Mouse (Mus musculus): ENCODE results near the gene Gm44511. TPM values are rescaled to one million over a fixed set of nuclear protein-coding genes. Genes with fewer than 3 reads are reported as not detected.
A peak's percentile ranks its signal among the peaks of the same experiment; 100 is the strongest.
"Not testable (repeated sequence)": the region's sequence is repeated elsewhere in the genome, so short reads cannot be mapped to it uniquely, and the experiment has no call there.

The Gm44511 gene
- polyA plus RNA-seq, 1 experiment from 2014 or later, result not detected

DNA sequence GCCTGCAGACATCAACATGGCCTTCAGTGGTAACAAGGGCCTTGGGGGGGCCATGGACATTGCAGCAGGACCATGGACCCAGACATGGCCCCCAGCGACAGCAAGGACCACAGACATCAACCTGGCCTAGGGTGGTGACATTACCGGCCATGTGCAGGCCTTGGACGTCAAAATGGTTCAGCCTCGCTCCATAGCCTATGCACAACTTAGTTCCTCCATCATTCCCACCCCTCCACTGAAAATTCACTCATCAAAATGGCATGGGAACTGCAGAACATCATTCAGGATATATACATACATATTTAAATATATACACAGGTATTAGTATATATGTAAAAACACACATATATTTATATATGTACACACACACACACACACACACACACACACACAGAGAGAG, 21.3 kb upstream of the Gm44511 start:
- H3K9ac ChIP-seq, result no peak overlapping the region
- H3K9me3 ChIP-seq, result no peaks in the 10 kb centered on the region
- H3K27ac ChIP-seq, result no peak overlapping the region
- H3K27me3 ChIP-seq, result no peaks in the 10 kb centered on the region
- 91% methylated on average over 4 of the region's 4 CpGs for WGBS
- no peak overlapping the region for H3K4me2 ChIP-seq
- no peak for ATAC-seq (ENCODE audit: insufficient number of reproducible peaks, insufficient read depth, low FRiP score, low TSS enrichment, low read depth)
- no peaks in the 10 kb centered on the region for H3K36me3 ChIP-seq
- no peak overlapping the region for H3K4me3 ChIP-seq
- H3K4me1 ChIP-seq, result peaks cover 3% of the 10 kb centered on the region; the same call in 1 of the 2 replicates

DNA sequence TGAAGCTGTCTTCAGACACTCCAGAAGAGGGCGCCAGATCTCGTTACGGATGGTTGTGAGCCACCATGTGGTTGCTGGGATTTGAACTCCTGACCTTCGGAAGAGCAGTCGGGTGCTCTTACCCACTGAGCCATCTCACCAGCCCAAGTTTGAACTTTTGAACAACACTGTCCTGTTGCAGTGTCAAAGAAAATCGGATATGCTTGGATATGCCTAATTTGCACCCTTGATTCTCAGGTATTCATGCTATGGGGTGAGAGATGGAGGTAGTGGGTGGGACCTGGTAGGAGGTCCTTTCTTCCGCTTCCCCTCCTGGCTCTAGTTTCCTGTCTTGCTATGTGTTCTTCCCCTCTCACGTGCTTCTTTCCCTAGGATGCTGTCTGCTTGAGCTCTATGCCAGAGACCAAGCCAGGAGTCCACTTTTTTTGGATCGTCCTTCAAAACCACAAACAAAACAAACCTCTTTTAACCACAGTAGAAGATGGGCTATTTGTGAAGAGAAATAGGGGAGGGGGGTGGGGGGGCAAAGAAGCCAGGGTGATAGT, 20.0 kb upstream of the Gm44511 start:
- ATAC-seq (ENCODE audit: insufficient number of reproducible peaks, insufficient read depth, low FRiP score, low TSS enrichment, low read depth), result no peak
- WGBS, result 49% methylated on average over 9 of the region's 9 CpGs

DNA sequence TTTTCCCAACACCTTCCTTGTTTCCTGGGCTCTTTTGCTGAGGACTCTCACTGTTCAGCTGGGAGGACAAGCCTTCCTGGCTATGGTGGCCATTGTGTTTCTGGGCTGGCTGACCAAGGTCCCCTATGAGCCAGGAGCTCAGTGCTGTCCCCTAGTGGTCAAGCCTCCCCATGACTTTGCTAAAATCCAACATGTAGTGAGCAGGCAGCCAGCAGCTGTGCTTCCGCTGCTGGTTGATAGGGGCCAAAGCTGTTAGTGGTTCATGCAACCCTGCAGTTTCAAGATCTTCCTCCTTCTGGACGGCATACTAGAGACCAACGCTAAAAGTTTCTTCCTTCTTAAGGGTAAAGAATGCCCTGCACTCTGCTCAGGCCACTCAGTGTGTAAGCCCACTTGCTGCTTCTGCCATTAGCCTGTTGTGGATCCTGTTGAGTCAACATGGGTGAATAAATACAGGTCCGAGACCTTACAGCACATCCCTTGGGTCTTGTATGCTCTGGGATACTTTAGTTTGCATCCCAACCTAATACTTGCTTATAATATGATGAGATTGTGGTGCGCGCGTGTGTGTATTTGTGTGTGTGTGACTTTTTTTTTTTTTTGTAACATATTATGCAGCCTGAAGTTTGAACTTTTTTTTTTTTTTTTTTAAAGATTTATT, 19.3 kb upstream of the Gm44511 start:
- WGBS, result 31% methylated on average over 7 of the region's 7 CpGs
- Histone ChIP-seq H3K36me3 (no peaks in the 10 kb centered on the region), H3K27me3 (no peaks in the 10 kb centered on the region), H3K4me3 (no peak overlapping the region), H3K27ac (no peak overlapping the region), H3K4me2 (no peak overlapping the region), H3K9ac (no peak overlapping the region), H3K9me3 (no peaks in the 10 kb centered on the region), H3K4me1 (peaks cover 8% of the 10 kb centered on the region; the same call in 1 of the 2 replicates)
- ATAC-seq (ENCODE audit: insufficient number of reproducible peaks, insufficient read depth, low FRiP score, low TSS enrichment, low read depth), result no peak

More for the DNA sequence above, 20.0 kb upstream of the Gm44511 start:
- H3K9ac ChIP-seq, result no peak overlapping the region
- peaks cover 8% of the 10 kb centered on the region; the same call in 1 of the 2 replicates for H3K4me1 ChIP-seq
- H3K27me3 ChIP-seq, result no peaks in the 10 kb centered on the region
- no peak overlapping the region for H3K27ac ChIP-seq
- H3K4me3 ChIP-seq, result no peak overlapping the region
- no peak overlapping the region for H3K4me2 ChIP-seq
- H3K9me3 ChIP-seq, result no peaks in the 10 kb centered on the region
- H3K36me3 ChIP-seq, result no peaks in the 10 kb centered on the region

DNA sequence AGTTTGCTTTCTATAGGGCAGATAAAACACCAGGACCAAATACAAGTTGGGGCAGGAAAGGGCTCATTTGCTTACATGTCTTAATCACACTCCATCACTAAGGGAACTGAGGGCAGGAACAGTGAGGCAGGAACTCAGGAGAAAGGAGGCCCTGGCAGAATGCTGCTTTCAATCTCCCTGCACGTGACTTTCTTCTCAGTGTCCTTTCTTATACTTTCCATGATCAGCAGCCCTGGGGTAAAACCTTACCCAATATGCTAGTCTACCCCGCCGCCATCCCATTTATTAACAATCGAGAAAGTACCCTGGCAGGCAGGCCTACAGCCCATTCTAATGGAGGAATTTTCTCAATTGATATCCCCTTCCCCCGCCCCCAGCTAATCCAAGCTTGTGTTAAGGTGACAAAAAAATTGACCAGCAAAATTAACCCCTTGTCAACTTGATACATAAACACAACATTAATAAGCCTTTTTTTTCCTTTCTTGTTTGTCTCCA, 18.5 kb upstream of the Gm44511 start:
- Histone ChIP-seq H3K4me1 (peaks cover 10% of the 10 kb centered on the region; the same call in 1 of the 2 replicates), H3K4me2 (peak overlapping the region; percentile 69; the same call in 1 of the 2 replicates), H3K9ac (no peak overlapping the region), H3K36me3 (no peaks in the 10 kb centered on the region), H3K27me3 (no peaks in the 10 kb centered on the region), H3K27ac (no peak overlapping the region), H3K9me3 (no peaks in the 10 kb centered on the region), H3K4me3 (no peak overlapping the region)
- no peak for ATAC-seq (ENCODE audit: insufficient number of reproducible peaks, insufficient read depth, low FRiP score, low TSS enrichment, low read depth)
- WGBS, result 79% methylated on average over 5 of the region's 5 CpGs

DNA sequence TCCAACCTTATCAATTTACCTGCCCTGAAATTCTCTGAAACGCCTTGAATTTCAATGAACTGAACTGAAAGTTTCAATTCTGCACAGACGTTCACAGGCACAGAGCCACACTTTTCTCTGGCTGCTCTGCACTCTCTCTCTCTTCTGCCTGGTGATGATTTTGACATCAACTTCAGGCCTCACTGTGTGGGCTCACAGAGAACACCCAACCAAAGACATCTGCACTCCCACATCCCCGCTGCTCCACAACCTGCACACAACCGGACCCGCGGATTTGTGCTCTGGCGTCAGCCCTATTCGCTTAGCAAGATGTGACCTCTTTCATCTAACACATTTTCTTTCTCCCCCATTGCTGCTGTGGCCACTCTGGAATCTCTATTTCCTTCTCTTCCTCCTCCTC, 18.0 kb upstream of the Gm44511 start:
- Histone ChIP-seq H3K9me3 (no peaks in the 10 kb centered on the region), H3K27me3 (no peaks in the 10 kb centered on the region), H3K4me1 (peaks cover 12% of the 10 kb centered on the region; the same call in 1 of the 2 replicates), H3K9ac (peak overlapping the region; percentile 78), H3K4me2 (peak overlapping the region; percentile 69), H3K4me3 (peak overlapping the region; percentile 79), H3K36me3 (no peaks in the 10 kb centered on the region), H3K27ac (peak overlapping the region; percentile 96)
- WGBS, result 27% methylated on average over 8 of the region's 8 CpGs
- no peak for ATAC-seq (ENCODE audit: insufficient number of reproducible peaks, insufficient read depth, low FRiP score, low TSS enrichment, low read depth)

DNA sequence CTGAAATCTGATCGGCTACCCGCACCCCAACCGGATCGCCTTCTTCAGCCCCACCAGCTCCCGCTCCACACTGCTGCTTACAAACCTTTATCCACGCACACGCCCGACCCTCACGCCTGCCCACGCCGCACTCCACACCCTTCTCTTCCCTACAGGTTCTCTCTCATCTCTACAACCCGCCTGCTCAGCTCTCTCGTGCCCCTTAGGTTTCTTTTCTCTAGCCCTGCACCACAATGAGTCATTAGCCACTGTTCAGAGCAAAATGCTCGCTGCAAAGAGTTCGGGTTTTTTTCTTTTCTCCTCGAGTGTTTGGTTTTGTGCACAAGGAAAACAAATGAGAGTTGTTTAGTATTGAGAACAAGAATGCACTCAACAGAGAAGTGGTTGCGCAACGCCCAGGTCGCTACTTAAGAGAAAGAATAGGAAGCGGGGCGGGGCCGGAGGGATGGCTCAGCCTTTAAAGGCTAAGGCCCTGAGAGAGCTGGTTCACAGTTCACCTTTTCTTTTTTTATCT, 17.4 kb upstream of the Gm44511 start:
- peak overlapping the region; percentile 96 for H3K27ac ChIP-seq
- H3K36me3 ChIP-seq, result no peaks in the 10 kb centered on the region
- H3K4me3 ChIP-seq, result peak overlapping the region; percentile 79
- H3K4me1 ChIP-seq, result peaks cover 12% of the 10 kb centered on the region; the same call in 1 of the 2 replicates
- WGBS, result under 1% methylated on average over 22 of the region's 22 CpGs
- ATAC-seq (ENCODE audit: insufficient number of reproducible peaks, insufficient read depth, low FRiP score, low TSS enrichment, low read depth), result peak; percentile 15
- no peaks in the 10 kb centered on the region for H3K9me3 ChIP-seq
- H3K4me2 ChIP-seq, result peak overlapping the region; percentile 69
- H3K27me3 ChIP-seq, result no peaks in the 10 kb centered on the region
- peak overlapping the region; percentile 78 for H3K9ac ChIP-seq

DNA sequence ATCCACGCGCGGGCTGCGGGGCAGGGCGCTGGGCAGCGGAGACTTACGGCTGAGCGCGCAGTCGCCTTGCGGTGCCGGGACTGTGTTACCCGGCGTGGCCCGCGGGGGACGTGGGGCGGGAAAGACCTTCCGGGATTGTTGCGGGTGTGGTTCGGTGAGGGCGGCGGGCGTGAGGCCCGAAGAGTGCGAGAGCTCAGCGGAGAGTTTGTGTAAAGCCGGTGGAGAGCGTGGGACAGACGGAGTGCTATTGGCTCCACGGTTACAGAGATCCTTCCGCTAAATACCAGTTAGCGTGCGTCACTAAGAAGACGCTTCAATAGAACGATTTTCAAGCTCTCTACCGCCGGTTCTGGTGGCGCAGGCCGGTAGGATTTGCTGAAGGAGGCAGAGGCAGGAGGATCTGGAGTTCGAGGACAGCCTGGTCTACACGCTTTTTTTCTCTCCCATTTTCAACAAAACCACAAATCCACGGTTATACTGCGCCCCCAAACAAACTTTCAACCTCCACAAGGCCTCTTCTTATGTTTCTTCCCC, 16.9 kb upstream of the Gm44511 start:
- H3K4me1 ChIP-seq, result peaks cover 12% of the 10 kb centered on the region; the same call in 1 of the 2 replicates
- peak; percentile 76 for ATAC-seq (ENCODE audit: insufficient number of reproducible peaks, insufficient read depth, low FRiP score, low TSS enrichment, low read depth)
- H3K27me3 ChIP-seq, result no peaks in the 10 kb centered on the region
- peak overlapping the region; percentile 69 for H3K4me2 ChIP-seq
- no peaks in the 10 kb centered on the region for H3K36me3 ChIP-seq
- H3K27ac ChIP-seq, result peak overlapping the region; percentile 96
- peak overlapping the region; percentile 79 for H3K4me3 ChIP-seq
- no peaks in the 10 kb centered on the region for H3K9me3 ChIP-seq
- H3K9ac ChIP-seq, result peak overlapping the region; percentile 87
- WGBS, result under 1% methylated on average over 44 of the region's 44 CpGs

DNA sequence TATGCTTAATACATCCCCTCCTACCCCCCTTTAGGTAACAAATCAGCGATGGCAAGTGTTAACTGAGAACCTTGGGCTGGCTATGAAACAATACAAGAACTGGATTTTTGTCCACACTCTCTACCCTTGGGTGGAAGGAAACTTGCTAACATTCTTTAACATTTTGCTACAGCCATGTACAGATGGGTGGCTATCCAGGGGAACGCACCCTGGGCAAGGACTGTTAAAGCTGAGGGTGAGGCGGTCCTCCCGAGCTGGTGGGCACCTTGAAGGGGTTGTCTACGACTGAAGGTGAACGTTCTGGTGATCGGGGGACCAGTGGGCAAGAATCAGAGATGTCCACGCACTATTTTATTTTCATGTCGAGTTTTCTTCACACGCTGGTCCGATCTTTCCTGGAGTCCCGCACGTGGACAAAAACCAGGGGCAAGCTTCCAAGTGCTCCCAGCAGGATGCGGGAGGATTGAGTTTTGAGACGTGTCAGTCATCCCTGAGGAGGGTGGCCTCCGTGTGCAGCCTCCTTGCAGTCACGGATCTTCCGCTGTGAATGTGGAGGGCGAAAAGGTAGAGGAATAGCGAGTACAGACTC, 16.3 kb upstream of the Gm44511 start:
- ATAC-seq (ENCODE audit: insufficient number of reproducible peaks, insufficient read depth, low FRiP score, low TSS enrichment, low read depth), result no peak
- Histone ChIP-seq H3K9ac (peak overlapping the region; percentile 87), H3K4me2 (peak overlapping the region; percentile 69), H3K27me3 (no peaks in the 10 kb centered on the region), H3K27ac (peak overlapping the region; percentile 96), H3K4me3 (peak overlapping the region; percentile 79), H3K4me1 (peaks cover 12% of the 10 kb centered on the region), H3K9me3 (no peaks in the 10 kb centered on the region), H3K36me3 (no peaks in the 10 kb centered on the region)
- WGBS, result under 1% methylated on average over 20 of the region's 20 CpGs

DNA sequence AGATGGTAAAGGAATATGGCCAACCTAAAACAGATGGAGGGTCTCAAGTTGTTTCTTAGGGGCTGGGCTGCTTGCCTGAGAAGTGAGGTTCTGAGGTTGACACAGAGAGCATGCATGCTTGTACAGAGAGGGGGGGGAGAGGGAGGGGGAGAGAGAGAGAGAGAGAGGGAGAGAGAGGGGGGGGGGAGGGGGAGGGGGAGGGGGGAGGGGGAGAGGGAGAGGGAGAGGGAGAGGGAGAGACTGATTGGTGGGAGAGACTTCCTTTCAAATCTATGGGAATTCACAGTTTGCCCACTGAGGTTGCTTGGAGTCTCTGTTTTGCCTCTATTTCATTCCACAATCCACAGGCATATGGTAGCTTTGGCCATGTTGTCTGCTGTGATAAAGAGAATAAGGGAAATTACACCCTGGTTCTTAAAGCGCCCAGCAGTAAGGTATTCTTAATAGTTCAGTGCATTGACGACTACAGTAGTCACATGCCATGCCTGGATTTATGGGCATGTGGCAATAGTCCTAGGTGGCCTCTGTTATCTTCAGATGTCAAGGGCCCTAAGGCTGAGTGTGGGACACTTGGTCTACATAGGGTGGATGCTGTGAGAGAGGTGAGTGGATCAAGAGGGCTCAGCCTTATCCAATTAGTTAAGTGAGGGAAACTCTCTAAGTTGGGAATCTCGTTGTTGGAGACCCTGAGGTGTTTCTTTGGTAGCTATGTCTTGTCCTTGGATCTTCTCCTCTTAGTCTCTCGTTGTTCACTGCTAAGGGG, 15.4 kb upstream of the Gm44511 start:
- Histone ChIP-seq H3K4me3 (peak overlapping the region; percentile 79), H3K27me3 (no peaks in the 10 kb centered on the region), H3K4me2 (peak overlapping the region; percentile 69), H3K27ac (peak overlapping the region; percentile 96; the same call in 1 of the 2 replicates), H3K4me1 (peaks cover 18% of the 10 kb centered on the region), H3K36me3 (no peaks in the 10 kb centered on the region), H3K9ac (peak overlapping the region; percentile 87), H3K9me3 (no peaks in the 10 kb centered on the region)
- ATAC-seq (ENCODE audit: insufficient number of reproducible peaks, insufficient read depth, low FRiP score, low TSS enrichment, low read depth), result no peak
- 40% methylated on average over 4 of the region's 4 CpGs for WGBS

DNA sequence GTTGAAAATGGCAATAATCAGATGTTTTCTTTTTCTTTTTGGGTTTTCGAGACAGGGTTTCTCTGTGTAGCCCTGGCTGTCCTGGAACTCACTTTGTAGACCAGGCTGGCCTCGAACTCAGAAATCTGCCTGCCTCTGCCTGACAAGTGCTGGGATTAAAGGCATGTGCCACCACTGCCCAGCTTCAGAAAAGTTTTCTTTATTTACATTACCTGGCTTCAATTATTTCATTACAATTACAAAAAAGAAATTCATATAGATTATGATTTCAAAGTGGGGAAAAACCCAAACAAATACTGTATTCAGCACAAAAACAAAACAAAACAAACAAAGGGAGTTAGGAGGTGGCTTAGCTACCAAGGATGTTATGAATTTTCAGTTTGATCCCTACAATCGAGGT, 14.6 kb upstream of the Gm44511 start:
- not testable (repeated sequence) for H3K36me3 ChIP-seq; H3K9me3 ChIP-seq; H3K9ac ChIP-seq; H3K27ac ChIP-seq; H3K27me3 ChIP-seq; H3K4me2 ChIP-seq; ATAC-seq (ENCODE audit: insufficient number of reproducible peaks, insufficient read depth, low FRiP score, low TSS enrichment, low read depth); H3K4me3 ChIP-seq
- WGBS, result 81% methylated on average over 3 of the region's 3 CpGs
- peaks cover 18% of the 10 kb centered on the region for H3K4me1 ChIP-seq

DNA sequence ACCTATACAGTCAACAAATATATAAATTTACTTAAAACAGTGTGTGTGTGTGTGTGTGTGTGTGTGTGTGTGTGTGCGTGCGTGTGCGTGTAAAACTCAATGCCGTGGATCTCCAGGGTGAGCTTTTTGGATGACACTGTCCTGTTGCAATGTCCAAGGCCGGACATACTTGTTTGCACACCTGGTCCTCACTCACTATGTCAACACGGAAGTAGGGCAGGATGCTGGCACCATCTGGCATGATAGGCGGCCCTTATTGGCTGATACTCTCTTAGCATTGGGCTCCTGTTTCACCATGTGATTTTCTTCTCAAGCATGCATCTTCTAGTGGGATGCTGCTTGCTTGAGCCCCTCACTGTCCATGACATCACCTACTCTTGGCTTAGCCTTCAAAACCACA, 13.8 kb upstream of the Gm44511 start:
- Histone ChIP-seq H3K4me2 (peak overlapping the region; percentile 66), H3K27ac (no peak overlapping the region), H3K9me3 (no peaks in the 10 kb centered on the region), H3K36me3 (no peaks in the 10 kb centered on the region), H3K4me3 (peak overlapping the region; percentile 62), H3K27me3 (no peaks in the 10 kb centered on the region), H3K9ac (no peak overlapping the region), H3K4me1 (peaks cover 18% of the 10 kb centered on the region)
- 69% methylated on average over 7 of the region's 7 CpGs for WGBS
- no peak for ATAC-seq (ENCODE audit: insufficient number of reproducible peaks, insufficient read depth, low FRiP score, low TSS enrichment, low read depth)

Data from embryonic facial prominence, embryonic 13.5 days (tissue).